Mouse (Mus musculus) adrenal gland, adult 18-20 months (tissue): ENCODE data around the gene Qrfp. TPM values are rescaled to one million over a fixed set of nuclear protein-coding genes. Genes with fewer than 3 reads are reported as not detected.

Experiments used
- DNase-seq, 2 experiments: peaks; one replicate each; pipeline ENCODE4 v3.0.0; 2021 to 2022; ENCODE audit warnings: low spot score in 2 of 2
- total RNA-seq, 2 experiments: library from RNA; stranded (reverse); gene quantifications; 1 replicate in 1 of 2; 2 replicates in 1 of 2; pipeline ENCODE4 v1.2.3; 2021

The Qrfp gene
- total RNA-seq, 2 experiments from 2014 or later = not detected

DNA sequence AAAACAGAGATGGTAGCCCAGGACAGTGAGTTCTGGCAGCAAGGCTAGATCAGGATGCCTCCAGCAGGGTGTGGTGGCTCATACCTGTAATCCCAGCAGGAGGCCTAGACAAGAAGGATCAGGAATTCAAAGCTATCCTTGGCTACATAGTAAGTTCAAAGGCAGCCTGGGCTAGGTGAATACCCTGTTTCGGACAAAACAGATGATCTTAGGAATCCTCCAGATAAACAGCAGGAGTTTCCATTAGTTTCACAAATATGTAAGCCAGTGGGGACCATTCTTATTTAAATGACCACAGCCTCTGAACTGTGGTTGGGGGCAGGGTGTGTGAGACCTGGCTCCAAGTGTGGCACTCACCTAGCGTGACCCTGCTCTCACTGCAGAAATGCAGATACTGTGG is 31.1 kb downstream of the Qrfp start:
- DNase-seq = no peak

DNA sequence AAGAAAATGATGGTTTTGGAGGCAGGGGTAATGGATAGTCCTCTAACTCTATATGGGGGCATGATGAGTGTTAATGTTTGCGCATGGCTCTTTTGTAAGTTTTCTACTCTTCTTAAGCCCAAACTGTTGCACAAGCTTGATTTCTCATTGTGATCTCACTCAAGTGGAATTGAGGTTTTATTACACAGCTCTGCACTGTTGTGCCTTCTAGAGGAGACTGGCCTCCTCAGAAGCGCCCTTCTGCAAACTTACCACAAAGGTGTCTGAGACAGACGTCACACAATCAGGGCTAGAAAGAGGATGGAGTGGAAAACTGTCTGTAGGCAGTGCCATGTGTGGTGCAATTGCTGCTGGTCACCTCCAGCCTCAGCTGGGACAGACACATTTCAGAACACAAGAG is 33.9 kb downstream of the Qrfp start:
- DNase-seq = no peak

DNA sequence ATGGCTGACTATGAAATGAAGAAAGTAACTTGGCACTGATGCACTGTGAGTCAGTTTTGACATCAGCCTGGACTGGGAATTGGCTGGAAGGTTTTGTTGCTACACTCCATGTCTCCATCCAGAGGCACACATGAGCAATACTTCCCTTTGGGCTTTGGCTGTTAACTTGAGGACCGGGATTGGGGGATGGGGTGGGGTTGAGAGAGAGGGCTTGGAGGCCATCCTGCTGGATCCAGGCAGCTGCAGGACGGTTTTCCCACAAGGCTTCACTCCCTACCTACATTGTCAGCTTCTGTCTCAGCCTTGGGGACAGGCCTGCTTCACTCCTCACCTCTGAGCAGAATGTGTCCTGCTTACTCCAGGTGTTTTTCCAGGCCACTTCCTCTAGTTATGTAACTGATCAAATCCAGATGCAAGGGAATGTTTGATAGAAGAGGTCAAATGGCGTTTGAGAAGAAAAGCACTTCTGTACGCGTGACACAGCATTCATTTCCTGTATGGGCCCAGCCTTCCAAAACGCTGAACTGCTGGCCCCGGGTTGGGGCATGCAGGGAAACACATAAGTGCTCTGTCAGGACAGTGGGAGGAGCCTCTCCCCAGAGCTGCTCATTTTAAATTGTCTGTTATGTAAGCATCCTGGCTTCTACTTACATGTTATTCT is 39.5 kb downstream of the Qrfp start:
- DNase-seq = peak in 1 of 2 experiments; percentile 58

DNA sequence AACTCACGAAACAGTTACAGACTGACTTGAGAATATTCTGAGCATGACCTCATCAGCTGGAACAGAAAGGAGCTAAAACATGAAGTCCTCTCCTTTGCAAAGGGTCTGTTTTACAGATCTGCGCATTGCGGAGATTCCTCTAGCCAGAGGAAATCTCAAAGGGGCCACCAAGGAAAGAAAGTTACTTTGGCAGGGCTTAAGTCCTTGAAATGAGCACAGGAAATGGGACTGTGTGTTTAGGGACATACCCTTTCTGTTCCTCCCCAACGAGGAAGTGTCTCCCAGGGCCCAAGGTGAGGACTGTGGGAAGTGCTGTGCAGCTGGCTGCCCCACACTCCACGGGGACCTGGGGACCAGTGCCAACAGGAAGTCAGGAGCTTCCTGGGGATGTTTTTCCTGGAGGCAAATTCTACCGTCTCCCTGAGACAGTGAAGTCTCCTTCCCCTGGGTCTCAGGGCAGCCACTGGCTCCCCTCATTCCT is 40.7 kb downstream of the Qrfp start:
- DNase-seq = peak in 1 of 2 experiments; percentile 65

DNA sequence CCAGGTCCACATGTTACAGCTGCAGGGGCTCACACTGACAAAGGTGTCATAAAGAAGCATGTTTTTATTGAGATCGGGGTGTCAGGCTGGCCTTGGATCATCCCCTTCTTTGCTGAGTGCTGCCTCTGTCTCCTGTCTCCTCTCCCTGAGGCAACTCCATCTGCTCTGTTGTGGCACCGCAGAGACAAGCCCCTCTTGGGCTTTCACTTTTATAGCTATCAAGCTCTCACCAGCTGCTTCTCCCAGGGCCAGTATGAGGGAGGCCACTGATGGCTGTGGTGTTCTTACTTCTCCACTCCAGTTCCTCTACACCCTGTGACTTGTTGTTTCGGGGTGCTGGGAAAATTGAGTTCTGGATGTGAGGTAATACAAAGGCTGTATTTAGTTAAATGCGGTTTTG is 41.3 kb downstream of the Qrfp start:
- DNase-seq = no peak

DNA sequence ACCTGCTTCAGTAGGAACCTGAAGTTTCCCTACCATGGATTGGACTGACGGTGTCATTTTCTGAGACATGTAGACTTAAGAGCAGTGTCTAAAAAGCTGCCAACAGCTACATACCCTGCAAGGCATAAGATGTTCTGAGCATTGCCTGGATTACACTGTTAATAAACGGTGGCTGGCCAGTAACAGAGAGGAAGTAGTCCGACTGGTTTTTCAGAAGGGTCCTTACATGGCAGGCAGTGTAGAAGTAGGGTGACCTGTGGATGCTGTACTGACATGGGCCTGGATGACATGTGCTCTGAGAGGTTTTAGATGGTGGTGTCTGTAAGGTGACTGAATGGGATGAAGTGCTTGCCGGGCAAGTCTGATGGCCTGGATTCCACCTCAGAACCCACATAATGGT is 42.6 kb downstream of the Qrfp start:
- no peak for DNase-seq

DNA sequence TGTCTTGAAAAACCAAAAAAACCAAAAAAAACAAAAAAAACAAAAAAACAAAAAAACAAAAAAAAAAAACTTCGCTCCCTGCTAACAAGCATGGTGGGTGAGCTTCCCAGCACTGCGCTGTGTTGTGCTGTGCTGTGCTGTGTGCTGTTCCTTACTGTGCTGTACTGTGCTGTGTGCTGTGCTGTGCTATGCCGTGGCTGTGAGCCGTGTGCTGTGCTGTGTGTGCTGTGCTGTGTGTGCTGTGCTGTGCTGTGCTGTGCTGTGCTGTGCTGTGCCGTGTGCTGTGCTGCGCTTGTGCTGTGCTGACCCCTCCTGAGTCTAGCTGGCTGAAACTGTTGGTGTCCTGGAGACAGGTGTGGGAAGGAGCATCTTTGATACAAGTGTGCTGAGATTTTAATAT is 43.3 kb downstream of the Qrfp start:
- no peak for DNase-seq

DNA sequence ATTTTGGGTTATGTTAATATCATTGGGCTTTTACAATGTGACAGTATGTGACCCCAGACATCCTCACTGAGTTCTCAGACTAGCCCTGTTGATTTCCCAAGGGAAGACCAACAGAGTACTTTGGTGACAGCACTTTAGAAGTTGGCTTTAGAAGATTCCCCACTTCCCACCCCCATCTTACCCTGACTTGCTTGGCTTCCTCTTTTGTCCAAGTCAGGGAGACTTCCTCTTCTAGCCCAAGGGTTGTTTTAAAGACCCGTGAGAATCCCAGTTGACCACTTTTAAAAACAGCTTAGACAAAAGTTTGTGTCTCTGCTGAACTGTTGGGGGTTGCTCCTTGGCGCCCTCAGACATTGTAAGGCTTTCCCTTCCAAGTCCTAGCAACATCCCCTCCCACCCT is 47.1 kb downstream of the Qrfp start:
- no peak for DNase-seq

DNA sequence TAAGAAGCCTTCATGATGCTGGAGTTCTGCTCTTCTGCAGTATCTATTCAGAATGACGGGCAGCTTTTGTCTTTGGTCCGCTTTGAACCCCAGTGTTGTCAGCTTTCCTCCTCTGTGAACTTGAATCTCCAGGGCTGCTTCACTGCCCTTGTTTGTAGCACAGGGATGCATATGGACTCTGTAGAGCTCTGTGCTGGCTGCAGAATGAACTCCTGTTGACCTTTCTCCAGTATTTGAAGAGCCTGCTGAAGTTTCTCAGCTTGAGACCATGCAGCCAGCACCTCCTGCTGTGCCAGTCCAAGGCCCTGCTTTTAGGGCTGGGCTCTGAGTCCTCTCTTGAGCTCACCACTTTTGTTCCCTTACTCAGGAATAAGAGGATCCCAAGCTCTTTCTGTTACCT is 47.5 kb downstream of the Qrfp start:
- no peak for DNase-seq

DNA sequence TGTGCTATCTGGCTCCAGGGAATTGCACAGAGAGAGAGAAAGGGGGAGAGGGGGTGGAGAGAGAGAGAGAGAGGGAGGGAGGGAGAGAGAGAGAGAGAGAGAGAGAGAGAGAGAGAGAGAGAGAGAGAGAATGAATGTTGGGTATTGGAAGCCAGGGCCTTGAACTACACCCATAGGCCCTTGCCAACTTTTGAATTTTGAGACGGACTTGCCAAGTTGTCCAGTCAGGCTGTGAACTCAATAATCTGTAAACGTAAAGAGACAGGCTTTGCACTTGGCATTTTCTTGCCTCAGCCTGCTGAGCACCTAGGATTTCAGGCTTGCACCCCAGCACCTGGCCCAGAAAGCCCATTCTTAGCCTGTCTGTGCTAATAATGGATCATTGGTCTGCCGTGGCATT is 48.2 kb downstream of the Qrfp start:
- no peak for DNase-seq

DNA sequence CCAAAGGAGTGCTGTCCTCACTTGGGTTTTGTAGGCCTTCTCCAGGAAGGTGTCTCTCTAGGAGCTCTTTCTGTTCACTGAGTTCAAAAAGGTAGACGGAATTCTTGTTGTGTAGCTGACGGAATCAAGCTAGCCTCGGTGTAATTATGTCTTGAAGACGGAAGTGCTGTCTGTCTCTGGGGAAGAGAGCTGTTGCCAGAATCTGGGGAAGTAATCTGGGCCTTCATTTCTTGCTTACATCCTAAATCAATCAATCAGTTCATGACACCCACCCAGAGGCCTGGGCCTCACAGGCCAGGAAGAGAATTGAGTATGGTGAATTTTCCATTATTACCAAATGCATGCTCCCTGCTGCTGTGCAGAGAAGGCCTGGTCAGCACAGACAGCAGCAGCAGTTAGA is 48.8 kb downstream of the Qrfp start:
- no peak for DNase-seq

DNA sequence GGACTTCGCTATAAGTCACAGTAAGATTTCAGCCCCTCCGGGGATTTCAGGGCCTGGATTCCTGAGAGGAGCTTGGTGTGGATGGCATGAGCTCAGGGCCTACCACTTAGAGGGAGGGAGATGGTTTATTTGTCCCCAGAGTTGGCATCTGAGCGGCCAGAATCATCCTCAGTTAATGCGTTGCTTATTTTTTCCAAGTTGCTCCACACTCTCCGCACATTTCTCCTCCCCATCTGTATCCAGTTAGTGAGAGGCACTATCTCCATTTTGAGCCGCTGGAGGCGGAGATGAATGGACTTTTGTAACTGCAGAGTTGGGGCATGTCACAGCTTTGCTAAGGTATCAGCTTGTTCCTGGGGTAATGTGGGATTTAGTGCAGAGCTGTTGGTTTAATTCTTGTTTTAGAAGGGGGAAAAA is 49.3 kb downstream of the Qrfp start:
- no peak for DNase-seq

DNA sequence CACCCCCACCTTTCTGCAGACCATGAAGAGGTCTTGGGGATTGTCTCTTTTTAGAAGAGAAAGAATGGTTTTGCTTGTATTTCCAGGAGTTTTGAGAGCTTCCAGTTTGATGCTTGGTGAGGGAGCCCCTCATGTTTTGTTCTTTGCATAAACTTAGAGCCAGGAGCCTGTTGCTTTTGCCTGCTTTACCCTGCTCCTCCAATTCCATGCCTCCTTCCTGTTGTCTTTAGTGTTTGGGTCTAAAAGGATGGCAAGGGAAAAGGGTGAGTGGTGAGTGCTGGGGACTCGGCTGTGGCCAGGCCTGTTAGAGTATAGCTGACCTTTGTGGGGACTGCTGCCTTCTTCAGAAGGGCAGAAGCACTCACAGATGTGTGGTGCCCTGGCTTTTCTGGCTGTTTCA is 49.9 kb downstream of the Qrfp start:
- no peak for DNase-seq

DNA sequence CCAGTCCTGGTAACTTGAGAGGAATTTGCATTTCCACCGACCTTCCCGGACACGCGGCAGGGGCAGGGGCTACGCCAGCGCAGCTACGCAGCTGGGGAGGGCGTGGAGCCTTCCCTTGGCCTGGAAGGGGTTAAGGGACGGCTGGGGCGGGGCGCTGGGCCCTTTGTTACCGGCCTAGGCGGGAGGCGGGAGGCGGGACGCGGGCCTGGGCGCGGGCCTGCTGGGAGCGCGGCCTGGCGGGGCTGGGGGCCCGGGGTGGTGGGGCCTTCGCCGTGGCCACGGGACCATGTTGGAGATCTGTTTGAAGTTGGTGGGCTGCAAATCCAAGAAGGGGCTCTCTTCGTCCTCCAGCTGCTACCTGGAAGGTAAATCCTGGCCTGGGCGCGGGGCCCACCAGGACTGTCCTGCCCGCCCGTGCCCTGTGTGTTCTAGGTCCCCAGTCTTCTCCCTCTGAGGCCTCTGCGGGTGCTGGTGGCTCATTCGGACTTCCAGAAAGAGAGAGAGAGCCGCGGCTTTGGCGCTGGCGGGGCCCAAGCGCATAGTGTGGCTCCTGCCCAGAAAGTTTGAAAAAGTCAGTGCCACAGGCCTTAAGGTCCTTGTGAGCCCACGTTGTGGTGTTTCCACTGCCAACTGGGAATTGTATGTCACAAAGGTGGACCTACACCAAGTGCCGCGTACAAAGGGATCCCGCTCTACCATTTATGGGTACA is 50.5 kb downstream of the Qrfp start:
- DNase-seq = peak; percentile 84 to 88

DNA sequence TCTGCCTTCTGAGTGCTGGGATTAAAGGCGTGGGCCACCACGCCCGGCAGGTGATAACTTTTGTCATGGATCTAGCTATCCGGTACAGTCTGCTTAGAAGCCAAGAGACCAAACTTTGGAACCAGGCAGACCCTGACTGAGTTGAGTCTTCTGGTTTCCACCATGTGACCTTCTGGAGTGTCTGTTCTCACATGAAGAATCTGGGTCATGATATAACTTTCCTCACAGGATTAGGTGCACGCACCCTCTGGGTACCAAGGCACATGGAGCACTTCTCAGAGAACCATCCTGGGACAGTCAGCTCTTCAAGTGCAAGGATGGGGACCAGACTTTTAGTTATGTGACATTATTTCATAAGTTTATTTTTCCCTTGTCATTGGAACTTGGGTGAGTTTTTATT is 51.4 kb downstream of the Qrfp start:
- no peak for DNase-seq

DNA sequence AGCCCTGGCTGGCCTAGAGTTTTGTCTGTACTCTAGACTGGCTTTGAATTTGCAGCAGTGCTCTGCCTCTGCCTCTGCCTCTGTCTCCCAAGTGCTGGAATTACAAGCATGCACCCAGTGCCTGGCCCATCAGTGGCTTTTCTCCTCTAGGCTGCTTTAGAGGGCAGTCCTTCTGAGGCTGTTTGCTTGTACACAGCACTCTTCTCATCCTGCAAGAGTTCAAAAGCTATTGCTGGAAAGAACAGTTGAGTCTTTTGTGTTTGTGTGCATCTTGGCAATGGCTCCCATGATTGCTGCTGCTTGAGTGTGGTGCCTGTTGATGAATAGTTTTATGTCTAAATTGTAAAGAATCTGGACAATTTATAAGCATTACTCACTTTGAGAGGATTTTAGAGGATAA is 52.9 kb downstream of the Qrfp start:
- DNase-seq = no peak

Other genes with a start within 250 kb of the Qrfp start
- gene Fubp3, start 237.9 kb downstream of the Qrfp start, total RNA-seq = 10 to 100 TPM; 37.2 to 46.5 TPM
- gene Prdm12, start 170.5 kb downstream of the Qrfp start, total RNA-seq = not detected
- gene Exosc2, start 139.9 kb downstream of the Qrfp start, total RNA-seq = 10 to 100 TPM; 21.9 to 24.5 TPM
- 10 to 100 TPM; 43.6 to 59.5 TPM for gene Abl1, start 122.2 kb downstream of the Qrfp start, total RNA-seq
- gene Fibcd1, start 35.4 kb upstream of the Qrfp start, total RNA-seq = under 1 TPM in 1 of 2 experiments, not detected in 1; 0.06 TPM
- gene Lamc3, start 76.7 kb upstream of the Qrfp start, total RNA-seq = 10 to 100 TPM; 14.3 to 15.4 TPM
- 10 to 100 TPM; 35.4 to 60.9 TPM for gene Aif1l, start 139.6 kb upstream of the Qrfp start, total RNA-seq
- gene Nup214, start 163.9 kb upstream of the Qrfp start, total RNA-seq = 10 to 100 TPM; 43.0 to 62.5 TPM